Mouse (Mus musculus): ENCODE data around the gene Zfp445.

The Zfp445 gene

DNA sequence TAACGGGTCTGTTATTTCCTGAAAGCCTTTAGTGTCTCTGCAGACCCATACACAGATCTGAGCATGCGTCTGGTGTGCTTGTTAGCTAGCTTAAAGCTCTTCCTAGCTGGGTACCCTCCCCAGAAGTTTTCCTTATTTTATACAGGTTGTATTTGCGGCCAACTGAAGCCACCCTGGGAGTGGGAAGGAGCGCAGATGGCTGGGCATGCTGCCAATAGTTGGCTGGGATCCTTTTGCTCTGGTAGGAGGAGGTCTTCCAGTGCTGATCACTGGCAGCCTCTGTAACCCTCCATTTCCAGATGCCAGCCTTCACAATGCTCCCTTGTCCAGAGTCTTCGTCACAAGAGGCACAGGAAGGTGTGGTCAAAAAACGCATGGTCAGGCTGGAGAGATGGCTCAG, 29.0 kb downstream of the Zfp445 start:
- no peak for DNase-seq (ENCODE audit: low spot score in 2 of 2)

DNA sequence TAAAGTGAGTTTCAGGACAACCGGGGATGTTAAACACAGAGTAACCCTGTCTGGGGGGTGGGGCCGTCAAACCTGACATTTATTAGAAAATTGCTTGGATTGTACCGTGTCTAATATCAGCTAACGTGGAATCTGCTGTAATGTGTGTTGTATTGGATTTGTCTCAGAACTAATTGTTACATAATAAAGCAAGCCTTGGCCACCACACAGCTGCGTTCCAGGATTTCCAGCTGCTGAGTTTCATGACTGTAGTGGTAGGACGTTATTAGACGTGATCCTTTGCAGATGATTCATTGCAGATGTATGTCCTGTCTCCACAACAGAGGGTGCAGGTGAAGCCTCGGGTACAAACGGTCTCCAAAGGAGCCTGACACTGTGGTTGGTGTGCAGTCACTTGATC, 29.7 kb downstream of the Zfp445 start:
- DNase-seq (ENCODE audit: low spot score in 2 of 2): no peak

DNA sequence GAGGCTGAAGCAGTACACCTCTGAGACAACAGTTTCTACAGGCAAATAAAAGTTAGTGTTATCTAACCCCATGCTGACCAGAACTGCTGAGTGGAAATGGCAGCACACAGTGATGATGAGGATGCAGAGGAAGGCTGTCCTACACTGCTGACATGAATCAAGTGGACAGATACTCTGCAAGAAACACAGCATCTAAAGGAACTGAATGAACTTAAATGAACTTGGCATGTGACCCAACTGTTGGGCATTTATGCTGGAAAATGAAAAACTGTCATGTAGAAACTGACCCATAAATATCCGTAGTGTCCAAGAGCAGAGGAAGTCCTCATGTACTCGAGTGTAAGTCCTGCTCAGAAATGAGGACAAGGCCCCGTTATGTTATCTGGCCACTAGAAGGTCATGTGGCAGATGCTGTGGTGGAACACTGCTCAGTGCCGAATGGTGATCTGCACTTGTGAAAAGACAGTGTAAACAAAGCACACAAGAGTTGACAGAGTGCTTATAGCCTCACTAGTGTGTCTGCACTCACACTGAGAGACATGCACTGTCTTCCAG, 35.9 kb downstream of the Zfp445 start:
- no peak for DNase-seq (ENCODE audit: low spot score in 2 of 2)

DNA sequence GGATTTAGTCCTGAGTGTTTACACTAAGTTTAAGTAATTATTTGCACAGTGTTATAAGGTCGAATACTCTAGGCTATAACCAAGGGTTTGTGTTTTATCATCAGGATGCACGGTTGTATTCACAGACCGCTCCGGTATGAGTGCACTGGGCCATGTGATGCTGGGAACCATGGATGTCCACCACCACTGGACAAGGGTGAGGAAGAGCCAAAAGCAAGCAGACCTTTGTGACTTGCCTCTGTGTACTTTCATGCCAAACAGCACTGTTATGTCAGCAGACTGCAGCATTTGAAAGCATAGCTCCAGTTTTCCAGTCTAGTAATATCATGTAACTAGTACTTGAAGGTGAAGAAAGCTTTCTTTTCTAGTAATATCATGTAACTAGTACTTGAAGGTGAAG, 39.1 kb downstream of the Zfp445 start:
- DNase-seq (ENCODE audit: low spot score in 2 of 2): no peak

DNA sequence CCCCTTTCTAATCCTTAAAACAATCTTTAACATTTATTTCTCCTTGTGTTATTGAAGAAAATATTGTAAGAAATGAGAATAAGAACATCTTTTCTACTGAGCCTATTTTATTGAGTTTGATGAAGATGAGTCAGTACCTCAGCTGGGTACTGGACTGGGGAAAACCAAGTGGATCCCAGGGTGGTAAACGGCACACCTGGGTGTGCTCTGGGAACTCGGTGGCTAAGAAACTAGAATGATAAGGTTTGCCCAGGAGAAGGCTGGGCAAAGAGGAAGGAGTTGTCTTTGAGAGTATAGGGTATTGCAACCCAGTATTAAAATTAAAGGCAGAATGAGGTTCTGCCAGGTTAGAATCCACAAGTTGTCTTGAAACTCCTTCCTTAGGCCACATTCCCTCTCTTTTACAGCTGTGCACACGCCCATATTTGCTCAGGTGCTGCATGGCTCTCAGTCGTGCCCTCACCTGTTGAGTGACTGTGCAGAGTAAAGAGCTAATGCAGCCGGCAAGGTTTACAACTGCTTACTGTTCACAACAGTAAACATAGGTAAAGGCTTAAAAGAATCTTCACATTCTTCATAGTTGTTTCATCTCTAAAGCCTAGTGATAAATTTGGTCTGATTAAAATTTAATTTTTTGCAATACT, 42.3 kb downstream of the Zfp445 start:
- no peak for DNase-seq (ENCODE audit: low spot score in 2 of 2)

DNA sequence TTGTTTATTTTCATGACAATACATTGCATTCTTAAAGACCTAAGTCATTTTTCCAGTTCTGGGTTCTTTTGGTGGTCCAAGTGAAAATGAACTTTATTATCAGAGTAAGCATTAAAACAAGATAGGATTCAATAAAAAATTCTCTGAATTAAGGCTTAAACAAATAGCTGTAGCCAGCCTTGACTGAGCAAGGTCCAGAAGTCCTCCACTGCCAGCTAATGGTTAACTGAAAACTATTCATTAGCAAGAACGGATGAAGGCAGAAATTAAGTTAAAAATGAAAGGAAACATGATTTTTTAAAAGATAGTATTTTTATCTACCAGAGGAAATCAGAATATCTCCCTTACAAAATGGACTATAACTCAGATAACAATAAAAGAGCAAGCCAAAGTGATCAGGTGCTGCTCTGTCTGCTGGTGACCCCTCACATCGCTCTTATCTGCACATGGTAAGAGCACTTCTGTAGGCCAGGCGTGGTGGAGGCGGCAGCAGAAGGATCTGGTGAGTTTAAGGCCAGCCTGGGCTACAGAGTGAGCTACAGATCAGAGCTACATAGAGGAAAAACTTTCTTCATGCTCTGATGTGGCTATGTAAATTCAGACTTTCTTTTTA, 50.5 kb downstream of the Zfp445 start:
- no peak for DNase-seq (ENCODE audit: low spot score in 2 of 2)

DNA sequence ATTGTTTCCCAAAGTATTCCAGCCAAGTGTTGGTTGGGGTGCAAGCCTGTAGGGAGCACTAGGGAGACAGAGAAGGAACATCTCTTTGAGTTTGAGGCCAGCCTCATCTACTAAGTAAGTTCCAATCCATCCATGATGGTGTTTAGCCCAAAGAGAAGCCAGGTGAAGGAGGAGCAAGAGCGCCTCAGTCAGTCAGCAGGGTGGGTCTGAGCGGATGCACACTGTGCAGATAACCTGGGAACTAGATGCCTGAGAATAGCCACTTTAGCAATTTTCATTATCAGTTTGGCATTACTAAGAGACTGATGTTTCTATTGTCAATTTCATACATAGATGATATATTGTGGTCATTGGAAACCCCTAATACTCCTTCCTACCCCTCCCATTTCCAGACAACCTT, 51.0 kb downstream of the Zfp445 start:
- no peak for DNase-seq (ENCODE audit: low spot score in 2 of 2)

DNA sequence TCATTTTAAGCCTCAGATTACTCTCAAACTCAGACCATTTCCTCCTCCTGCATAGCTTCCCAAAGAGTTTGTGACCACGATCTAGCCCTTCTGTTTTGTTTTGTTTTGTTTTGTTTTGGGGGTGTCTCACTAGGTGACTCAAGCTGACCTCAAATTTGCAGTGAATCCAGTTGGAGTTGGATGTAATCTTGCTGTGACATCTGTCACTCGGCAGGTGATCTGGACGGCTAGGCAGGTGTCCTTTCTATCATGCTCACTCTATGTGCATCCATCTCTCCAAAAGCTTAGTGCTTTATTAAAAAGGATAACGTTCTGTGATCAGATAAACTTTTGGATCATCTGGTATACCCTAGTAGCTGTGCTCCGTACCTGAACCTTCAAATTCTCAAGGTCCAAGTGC, 53.4 kb downstream of the Zfp445 start:
- no peak for DNase-seq (ENCODE audit: low spot score in 2 of 2)

DNA sequence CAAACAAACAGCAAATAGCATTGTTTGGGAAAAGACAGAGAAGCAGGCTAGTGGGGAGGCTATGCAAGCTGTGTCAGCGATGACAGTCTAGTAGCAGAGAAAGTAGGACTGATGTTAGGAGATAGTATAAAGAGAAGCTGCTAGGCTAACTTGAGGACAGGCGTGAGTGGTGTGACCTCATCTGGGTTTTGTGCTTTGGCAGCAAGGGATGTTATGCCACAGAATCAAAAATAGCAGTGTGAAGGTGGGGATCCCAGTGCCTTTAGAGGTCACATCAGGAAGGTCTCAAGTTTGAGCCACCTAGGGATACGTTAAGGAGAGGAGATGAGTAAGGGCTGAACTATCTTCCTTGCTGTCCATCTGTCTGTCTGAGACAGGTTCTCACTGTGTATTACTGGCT, 55.6 kb downstream of the Zfp445 start:
- DNase-seq (ENCODE audit: low spot score in 2 of 2): no peak

DNA sequence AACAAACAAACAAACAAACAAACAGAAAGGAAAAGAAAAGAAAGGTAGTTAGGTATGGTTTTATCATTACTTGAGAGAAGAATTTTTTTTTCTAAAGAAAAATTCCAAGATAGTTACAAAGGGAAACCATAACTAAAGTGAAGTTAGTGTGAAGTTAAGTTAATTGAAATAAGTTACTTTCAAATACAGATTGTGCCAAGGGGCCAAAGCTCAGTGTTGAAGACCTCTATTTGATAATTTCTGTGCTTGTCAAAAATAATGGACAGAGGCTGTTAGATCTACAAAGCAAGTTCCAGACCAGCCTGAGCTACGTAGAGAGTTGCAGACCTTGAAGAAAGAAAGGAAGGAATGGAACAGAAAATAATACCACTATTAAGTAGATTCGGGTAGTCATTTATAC, 58.6 kb downstream of the Zfp445 start:
- no peak for DNase-seq (ENCODE audit: low spot score in 2 of 2)

DNA sequence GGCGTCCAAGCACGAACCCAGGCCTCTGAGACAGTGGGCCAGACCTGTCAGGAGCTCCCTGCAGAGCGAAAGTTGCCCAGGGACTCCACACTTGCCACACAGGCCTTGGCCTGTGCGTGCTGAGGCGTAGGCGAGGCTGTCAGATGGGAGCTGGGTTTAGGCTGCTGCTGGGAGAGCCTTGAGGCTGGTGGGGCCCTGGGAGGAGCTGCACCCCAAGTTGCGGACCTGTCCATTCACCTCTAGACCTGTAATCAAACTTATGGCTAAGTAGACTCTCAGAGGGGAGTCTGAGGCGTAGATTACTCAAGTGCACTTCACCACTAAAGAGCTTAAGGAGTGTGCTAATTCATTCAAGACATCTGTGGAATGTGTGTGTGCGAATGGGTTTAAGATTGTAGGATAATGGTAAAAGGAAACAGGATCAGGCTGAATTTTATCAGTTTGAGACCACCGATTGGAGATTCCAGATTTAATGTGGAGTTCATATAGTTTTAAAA, 59.9 kb downstream of the Zfp445 start:
- no peak for DNase-seq (ENCODE audit: low spot score in 2 of 2)

DNA sequence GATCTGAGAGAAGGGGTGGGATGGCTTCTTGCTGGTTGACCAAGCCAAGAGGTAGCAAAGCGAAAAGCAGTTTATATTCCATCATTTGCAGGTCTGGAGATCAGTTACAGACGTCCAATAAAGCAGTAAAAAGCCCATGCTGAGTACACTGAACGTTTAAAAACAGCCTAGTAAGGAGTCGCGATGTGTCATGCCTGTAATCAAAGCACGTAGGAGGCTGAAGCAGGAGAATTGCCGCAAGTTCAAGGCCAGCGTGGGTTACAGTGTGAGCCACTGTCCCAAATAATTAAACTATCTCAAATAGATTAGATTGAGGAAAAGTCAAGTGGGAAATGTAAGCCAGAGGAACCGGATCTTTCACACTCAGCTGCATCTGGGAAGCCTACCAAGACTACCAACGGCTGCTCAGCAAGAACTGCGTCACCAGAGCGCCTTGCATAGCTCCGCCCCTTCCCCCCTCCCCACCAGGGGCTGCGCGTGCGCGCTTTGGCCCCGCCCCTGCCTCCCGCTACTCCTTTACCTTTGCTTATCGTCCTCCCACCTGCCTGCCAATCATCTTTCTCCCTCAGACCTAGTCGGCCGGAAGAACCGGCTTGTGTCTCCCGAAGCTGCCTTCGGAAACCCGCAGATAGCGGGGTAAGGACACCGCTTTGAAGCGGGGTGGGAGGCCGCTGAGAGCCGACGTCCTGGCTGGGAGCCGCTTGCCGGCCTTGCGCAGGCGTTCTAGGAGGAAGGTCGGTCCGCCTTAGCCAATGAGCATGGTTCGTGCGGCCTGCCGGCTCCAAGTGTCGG, 60.6 kb downstream of the Zfp445 start, which contains the start of gene Tcaim:
Gene Tcaim (plus strand): TSS at position 487 of the 792 bp plus-strand sequence.
- peak; percentile 89 to 95 for DNase-seq (ENCODE audit: low spot score in 2 of 2)
